Mouse (Mus musculus): ENCODE data around the gene Slc1a7. TPM values are rescaled to one million over a fixed set of nuclear protein-coding genes. Genes with fewer than 3 reads are reported as not detected.

Slc1a7 gene
- polyA plus RNA-seq, 1 experiment from 2014 or later: 0.05 TPM

- no peaks in the 10 kb centered on the region for H3K9me3 ChIP-seq (replicated peaks; ENCODE audit: low read length)
- no peaks in the 10 kb centered on the region for H3K36me3 ChIP-seq (ENCODE audit: insufficient read depth, low read length)
- H3K4me2 ChIP-seq (ENCODE audit: low read length): peak overlapping the region; percentile 100
- peak overlapping the region; percentile 57 for H3K4me3 ChIP-seq (replicated peaks; ENCODE audit: low read depth, low read length)
- peaks cover 18% of the 10 kb centered on the region for H3K27me3 ChIP-seq (ENCODE audit: insufficient read depth, low read length)
- H3K27ac ChIP-seq: no peak overlapping the region
- ATAC-seq (replicated peaks; ENCODE audit: low FRiP score, low read depth): no peak
- peak; percentile 8 for DNase-seq (ENCODE audit: low spot score)
- WGBS: 29% methylated on average over 11 of the region's 11 CpGs
- H3K9ac ChIP-seq (ENCODE audit: low read depth, low read length): peak overlapping the region; percentile 58; the same call in 1 of the 2 replicates
- TF ChIP-seq CTCF (IDR thresholded peaks at IDR 0.05; ENCODE audit: low read depth): no peak
- H3K4me1 ChIP-seq (replicated peaks; ENCODE audit: insufficient read depth, low read length): peaks cover 14% of the 10 kb centered on the region; the same call in 1 of the 2 replicates
Measured at GRCm38 (mm10) chr4:108032352-108032849, 64.3 kb downstream of the Slc1a7 start.

GRCm38 (mm10) chr4:108033041-108033764, 65.1 kb downstream of the Slc1a7 start:
- H3K27me3 ChIP-seq (ENCODE audit: insufficient read depth, low read length): peaks cover 18% of the 10 kb centered on the region
- WGBS: 84% methylated on average over 8 of the region's 8 CpGs
- no peaks in the 10 kb centered on the region for H3K36me3 ChIP-seq (ENCODE audit: insufficient read depth, low read length)
- no peak overlapping the region for H3K4me2 ChIP-seq (ENCODE audit: low read length)
- TF ChIP-seq CTCF (IDR thresholded peaks at IDR 0.05; ENCODE audit: low read depth): no peak
- H3K4me3 ChIP-seq (replicated peaks; ENCODE audit: low read depth, low read length): no peak overlapping the region
- H3K9ac ChIP-seq (ENCODE audit: low read depth, low read length): no peak overlapping the region
- ATAC-seq (replicated peaks; ENCODE audit: low FRiP score, low read depth) (no peak), DNase-seq (ENCODE audit: low spot score) (peak; percentile 11)
- peaks cover 14% of the 10 kb centered on the region; the same call in 1 of the 2 replicates for H3K4me1 ChIP-seq (replicated peaks; ENCODE audit: insufficient read depth, low read length)
- H3K9me3 ChIP-seq (replicated peaks; ENCODE audit: low read length): no peaks in the 10 kb centered on the region
- H3K27ac ChIP-seq: no peak overlapping the region

GRCm38 (mm10) chr4:108037027-108037426, 68.9 kb downstream of the Slc1a7 start:
- Histone ChIP-seq H3K27ac (no peak overlapping the region), H3K9me3 (replicated peaks; ENCODE audit: low read length) (no peaks in the 10 kb centered on the region), H3K27me3 (ENCODE audit: insufficient read depth, low read length) (peaks cover 8% of the 10 kb centered on the region; the same call in 1 of the 2 replicates), H3K4me3 (replicated peaks; ENCODE audit: low read depth, low read length) (no peak overlapping the region), H3K4me2 (ENCODE audit: low read length) (no peak overlapping the region), H3K9ac (ENCODE audit: low read depth, low read length) (no peak overlapping the region), H3K36me3 (ENCODE audit: insufficient read depth, low read length) (no peaks in the 10 kb centered on the region), H3K4me1 (replicated peaks; ENCODE audit: insufficient read depth, low read length) (peaks cover 5% of the 10 kb centered on the region; the same call in 1 of the 2 replicates)
- TF ChIP-seq CTCF (IDR thresholded peaks at IDR 0.05; ENCODE audit: low read depth): no peak
- WGBS: 64% methylated on average over 8 of the region's 8 CpGs
- ATAC-seq (replicated peaks; ENCODE audit: low FRiP score, low read depth): no peak
- no peak for DNase-seq (ENCODE audit: low spot score)

GRCm38 (mm10) chr4:108045136-108046107, 77.3 kb downstream of the Slc1a7 start:
- Histone ChIP-seq H3K9me3 (replicated peaks; ENCODE audit: low read length) (no peaks in the 10 kb centered on the region), H3K36me3 (ENCODE audit: insufficient read depth, low read length) (peaks cover 22% of the 10 kb centered on the region), H3K4me2 (ENCODE audit: low read length) (no peak overlapping the region), H3K27ac (no peak overlapping the region), H3K4me3 (replicated peaks; ENCODE audit: low read depth, low read length) (no peak overlapping the region), H3K4me1 (replicated peaks; ENCODE audit: insufficient read depth, low read length) (no peaks in the 10 kb centered on the region), H3K9ac (ENCODE audit: low read depth, low read length) (no peak overlapping the region), H3K27me3 (ENCODE audit: insufficient read depth, low read length) (no peaks in the 10 kb centered on the region)
- WGBS: 67% methylated on average over 19 of the region's 19 CpGs
- TF ChIP-seq CTCF (IDR thresholded peaks at IDR 0.05; ENCODE audit: low read depth): no peak
- ATAC-seq (replicated peaks; ENCODE audit: low FRiP score, low read depth): no peak
- DNase-seq (ENCODE audit: low spot score): no peak

GRCm38 (mm10) chr4:108046136-108046535, 78.0 kb downstream of the Slc1a7 start:
- ATAC-seq (replicated peaks; ENCODE audit: low FRiP score, low read depth): no peak

GRCm38 (mm10) chr4:108051687-108052274, 83.6 kb downstream of the Slc1a7 start:
- no peaks in the 10 kb centered on the region for H3K27me3 ChIP-seq (ENCODE audit: insufficient read depth, low read length)
- no peak overlapping the region for H3K4me3 ChIP-seq (replicated peaks; ENCODE audit: low read depth, low read length)
- DNase-seq (ENCODE audit: low spot score) (no peak), ATAC-seq (replicated peaks; ENCODE audit: low FRiP score, low read depth) (no peak)
- H3K9ac ChIP-seq (ENCODE audit: low read depth, low read length): no peak overlapping the region
- H3K36me3 ChIP-seq (ENCODE audit: insufficient read depth, low read length): peaks cover 58% of the 10 kb centered on the region; the same call in 1 of the 2 replicates
- H3K9me3 ChIP-seq (replicated peaks; ENCODE audit: low read length): no peaks in the 10 kb centered on the region
- no peak for TF ChIP-seq CTCF (IDR thresholded peaks at IDR 0.05; ENCODE audit: low read depth)
- 87% methylated on average over 10 of the region's 10 CpGs for WGBS
- H3K4me1 ChIP-seq (replicated peaks; ENCODE audit: insufficient read depth, low read length): no peaks in the 10 kb centered on the region
- H3K4me2 ChIP-seq (ENCODE audit: low read length): no peak overlapping the region
- H3K27ac ChIP-seq: no peak overlapping the region

More at GRCm38 (mm10) chr4:108046136-108046535, 78.0 kb downstream of the Slc1a7 start:
- no peaks in the 10 kb centered on the region for H3K27me3 ChIP-seq (ENCODE audit: insufficient read depth, low read length)
- WGBS: 88% methylated on average over 8 of the region's 8 CpGs
- no peak for TF ChIP-seq CTCF (IDR thresholded peaks at IDR 0.05; ENCODE audit: low read depth)
- H3K4me3 ChIP-seq (replicated peaks; ENCODE audit: low read depth, low read length): no peak overlapping the region
- H3K4me1 ChIP-seq (replicated peaks; ENCODE audit: insufficient read depth, low read length): no peaks in the 10 kb centered on the region
- no peak overlapping the region for H3K9ac ChIP-seq (ENCODE audit: low read depth, low read length)
- no peak overlapping the region for H3K27ac ChIP-seq
- no peaks in the 10 kb centered on the region for H3K9me3 ChIP-seq (replicated peaks; ENCODE audit: low read length)
- H3K4me2 ChIP-seq (ENCODE audit: low read length): no peak overlapping the region
- no peak for DNase-seq (ENCODE audit: low spot score)
- peaks cover 22% of the 10 kb centered on the region for H3K36me3 ChIP-seq (ENCODE audit: insufficient read depth, low read length)
